Mouse (Mus musculus) kidney, adult 2 months (tissue): ENCODE results near the gene Necab2. TPM values are rescaled to one million over a fixed set of nuclear protein-coding genes. Genes with fewer than 3 reads are reported as not detected.

ENCODE experiments used
- DNase-seq: peaks from one replicate; pipeline ENCODE4 v3.0.0; 2021
- H3K27ac ChIP-seq: fragments of 200-500 bp; 2 replicates; pipeline ENCODE4 v1.5.1; 2012; ENCODE audit warnings: low read depth, low read length, control low read depth, inconsistent platforms; ENCODE audit not compliant: insufficient read depth
- H3K27me3 ChIP-seq: fragments of 200-500 bp; replicated peaks from 2 replicates; pipeline ENCODE4 v1.6.1; 2012; ENCODE audit warnings: mild to moderate bottlenecking, moderate library complexity, low read length, inconsistent platforms; ENCODE audit not compliant: control insufficient read depth, insufficient read depth
- H3K36me3 ChIP-seq: fragments of 200-500 bp; 2 replicates; pipeline ENCODE4 v1.6.1; 2012; ENCODE audit warnings: mild to moderate bottlenecking, moderate library complexity, low read length, inconsistent platforms; ENCODE audit not compliant: control insufficient read depth, insufficient read depth
- H3K4me1 ChIP-seq: fragments of 200-500 bp; 2 replicates; pipeline ENCODE4 v1.6.1; 2011; ENCODE audit warnings: low read length; ENCODE audit not compliant: control insufficient read depth, insufficient read depth
- H3K4me3 ChIP-seq: fragments of 200-500 bp; 2 replicates; pipeline ENCODE4 v1.5.1; 2011; ENCODE audit warnings: mild to moderate bottlenecking, low read depth, low read length, control low read depth; ENCODE audit not compliant: insufficient read depth
- CTCF ChIP-seq: fragments of 200-500 bp; conservative IDR thresholded peaks from 2 replicates; pipeline ENCODE4 v1.5.1; 2011; ENCODE audit warnings: low read depth, mild to moderate bottlenecking, control low read depth, low read length, moderate library complexity, mixed read lengths; ENCODE audit not compliant: insufficient read depth, insufficient read length
- POLR2A ChIP-seq: fragments of 200-500 bp; IDR thresholded peaks from one replicate; pipeline ENCODE4 v1.6.1; 2011; ENCODE audit warnings: low read depth, low read length, control low read depth
- WGBS: fragments of 180-500 bp; shearing (Covaris S2); methylation state at CpG from one replicate; pipeline ENCODE4 v1.1.7; 2018; 5-methylcytosine and 5-hydroxymethylcytosine counted together
- polyA plus RNA-seq: library from polyadenylated mRNA; depleted of rRNA; stranded (reverse); fragments of >200 nt; gene quantifications from 2 replicates; pipeline ENCODE4 v1.2.3, GENCODE M21; 2012; rRNA removed

The Necab2 gene
- polyA plus RNA-seq: 0.07 and 0.11 TPM in 2 replicates

- Histone ChIP-seq H3K27me3 (no peaks in the 10 kb centered on the region), H3K27ac (no peak within 1 kb of the TSS), H3K4me1 (peaks cover under 1% of the 10 kb centered on the region), H3K4me3 (no peak within 1 kb of the TSS), H3K36me3 (peaks cover 1% of the 10 kb centered on the region)
- 6% methylated on average over 52 of the region's 52 CpGs for WGBS
- TF ChIP-seq CTCF (peak; percentile 70), POLR2A (no peak)
- peak; percentile 85 for DNase-seq
Observed at GRCm38 (mm10) chr8:119446211-119446989, at the start of gene Necab2. Gene Necab2 (plus strand): TSS chr8:119446719.

- Histone ChIP-seq H3K27ac (no peak overlapping the region), H3K27me3 (no peaks in the 10 kb centered on the region), H3K36me3 (no peaks in the 10 kb centered on the region), H3K4me3 (no peak overlapping the region), H3K4me1 (peaks cover 35% of the 10 kb centered on the region)
- DNase-seq: no peak
- TF ChIP-seq CTCF (no peak), POLR2A (no peak)
- WGBS: 60% methylated on average over 9 of the region's 9 CpGs
Observed at GRCm38 (mm10) chr8:119398558-119398957, 48.0 kb upstream of the Necab2 start.

- Histone ChIP-seq H3K27ac (no peak overlapping the region), H3K36me3 (no peaks in the 10 kb centered on the region), H3K4me3 (no peak overlapping the region), H3K27me3 (no peaks in the 10 kb centered on the region), H3K4me1 (peaks cover 32% of the 10 kb centered on the region)
- TF ChIP-seq POLR2A (no peak), CTCF (no peak)
- no peak for DNase-seq
- WGBS: 65% methylated on average over 6 of the region's 6 CpGs
Observed at GRCm38 (mm10) chr8:119399255-119399654, 47.3 kb upstream of the Necab2 start.

- WGBS: 66% methylated on average over 9 of the region's 9 CpGs
- no peaks in the 10 kb centered on the region for H3K36me3 ChIP-seq
- peak overlapping the region; percentile 45; the same call in 1 of the 2 replicates for H3K27ac ChIP-seq
- DNase-seq: peak; percentile 79
- peaks cover 30% of the 10 kb centered on the region for H3K4me1 ChIP-seq
- H3K27me3 ChIP-seq: no peaks in the 10 kb centered on the region
- no peak overlapping the region for H3K4me3 ChIP-seq
- no peak for TF ChIP-seq POLR2A
- no peak for TF ChIP-seq CTCF
Observed at GRCm38 (mm10) chr8:119400122-119400671, 46.3 kb upstream of the Necab2 start.

GRCm38 (mm10) chr8:119400904-119401303, 45.6 kb upstream of the Necab2 start:
- H3K27ac ChIP-seq: no peak overlapping the region
- 69% methylated on average over 3 of the region's 3 CpGs for WGBS
- peak; percentile 62 for DNase-seq
- no peaks in the 10 kb centered on the region for H3K27me3 ChIP-seq
- no peak overlapping the region for H3K4me3 ChIP-seq
- TF ChIP-seq POLR2A: no peak
- TF ChIP-seq CTCF: no peak
- H3K4me1 ChIP-seq: peaks cover 27% of the 10 kb centered on the region
- no peaks in the 10 kb centered on the region for H3K36me3 ChIP-seq

GRCm38 (mm10) chr8:119403912-119404311, 42.6 kb upstream of the Necab2 start:
- DNase-seq: no peak
- no peaks in the 10 kb centered on the region for H3K27me3 ChIP-seq
- H3K27ac ChIP-seq: no peak overlapping the region
- TF ChIP-seq CTCF: no peak
- TF ChIP-seq POLR2A: no peak
- H3K36me3 ChIP-seq: no peaks in the 10 kb centered on the region; the same call in 1 of the 2 replicates
- 51% methylated on average over 10 of the region's 10 CpGs for WGBS
- peaks cover 15% of the 10 kb centered on the region; the same call in 1 of the 2 replicates for H3K4me1 ChIP-seq
- H3K4me3 ChIP-seq: no peak overlapping the region

GRCm38 (mm10) chr8:119404648-119405047, 41.9 kb upstream of the Necab2 start:
- H3K27me3 ChIP-seq: no peaks in the 10 kb centered on the region
- 91% methylated on average over 5 of the region's 5 CpGs for WGBS
- no peak for DNase-seq
- no peak overlapping the region for H3K27ac ChIP-seq
- no peaks in the 10 kb centered on the region; the same call in 1 of the 2 replicates for H3K36me3 ChIP-seq
- H3K4me3 ChIP-seq: no peak overlapping the region
- no peak for TF ChIP-seq POLR2A
- no peak for TF ChIP-seq CTCF
- peaks cover 9% of the 10 kb centered on the region; the same call in 1 of the 2 replicates for H3K4me1 ChIP-seq
